Mouse (Mus musculus) CH12.LX (cell line): ENCODE measurements around the gene Lman2. TPM values are rescaled to one million over a fixed set of nuclear protein-coding genes. Genes with fewer than 3 reads are reported as not detected.

ENCODE experiments used
- DNase-seq: peaks from one replicate; pipeline ENCODE4 v3.0.0-alpha.2; 2013; ENCODE audit errors: extremely low read depth
- H3K27ac ChIP-seq: 2 replicates; pipeline ENCODE4 v1.5.1; 2012; ENCODE audit warnings: low read depth, mild to moderate bottlenecking, control low read depth, moderate library complexity; ENCODE audit not compliant: insufficient read depth
- H3K27me3 ChIP-seq: replicated peaks from 2 replicates; pipeline ENCODE3; 2012; ENCODE audit warnings: inconsistent platforms
- H3K36me3 ChIP-seq, 2 experiments: replicated peaks in 1 of 2; 2 replicates each; pipeline versions ENCODE3 to v1.6.1; 2012; ENCODE audit warnings: inconsistent platforms in 1 of 2, low read length in 1 of 2, mild to moderate bottlenecking in 1 of 2, mixed read lengths in 1 of 2, moderate library complexity in 1 of 2; ENCODE audit not compliant: control insufficient read depth in 1 of 2, insufficient read depth in 1 of 2
- H3K4me1 ChIP-seq, 2 experiments: 2 replicates each; pipeline ENCODE4 v1.6.1; 2012; ENCODE audit warnings: inconsistent platforms in 1 of 2, moderate library complexity in 1 of 2; ENCODE audit not compliant: insufficient read depth in 2 of 2, control insufficient read depth in 1 of 2
- H3K4me2 ChIP-seq: 2 replicates; pipeline ENCODE4 v1.6.1; 2012; ENCODE audit warnings: low read depth, mild to moderate bottlenecking, control low read depth; ENCODE audit not compliant: poor library complexity, insufficient read depth, severe bottlenecking
- H3K4me3 ChIP-seq, 3 experiments: fragments of 150-350 bp in 1 of 3; sonication (generic) in 1 of 3; replicated peaks in 1 of 3; 2 replicates each; pipeline versions ENCODE3 to v1.5.1; 2011 to 2012; ENCODE audit warnings: low read depth in 2 of 3, low read length in 2 of 3, mild to moderate bottlenecking in 2 of 3, moderate library complexity in 2 of 3, control low read depth in 1 of 3, improper control_type of control experiment in 1 of 3, inconsistent platforms in 1 of 3, mixed read lengths in 1 of 3; ENCODE audit not compliant: poor library complexity in 1 of 3
- H3K79me2 ChIP-seq: replicated peaks from 2 replicates; pipeline ENCODE4 v1.6.1; 2012; ENCODE audit warnings: mild to moderate bottlenecking, moderate library complexity; ENCODE audit not compliant: control insufficient read depth, poor library complexity, insufficient read depth, severe bottlenecking; ENCODE audit errors: extremely low read depth
- H3K9ac ChIP-seq: 2 replicates; pipeline ENCODE4 v1.6.1; 2012; ENCODE audit warnings: low read depth, mild to moderate bottlenecking, control low read depth, moderate library complexity; ENCODE audit not compliant: insufficient read depth
- H3K9me3 ChIP-seq: replicated peaks from 2 replicates; pipeline ENCODE3; 2012; ENCODE audit warnings: low read length, inconsistent platforms, mixed read lengths
- BHLHE40 ChIP-seq: IDR thresholded peaks from 2 replicates; pipeline ENCODE4 v1.6.1; 2011; ENCODE audit warnings: mild to moderate bottlenecking, low read depth, low read length, improper control_type of control experiment
- CHD1 ChIP-seq: IDR thresholded peaks from 2 replicates; pipeline ENCODE4 v1.6.1; 2012; ENCODE audit warnings: low read depth, low read length, improper control_type of control experiment, inconsistent platforms
- CHD2 ChIP-seq: IDR thresholded peaks from 2 replicates; pipeline ENCODE4 v1.6.1; 2011; ENCODE audit warnings: low read length, improper control_type of control experiment
- CTCF ChIP-seq, 2 experiments: IDR thresholded peaks in 1 of 2; conservative IDR thresholded peaks in 1 of 2; 2 replicates each; pipeline ENCODE4 v1.5.1; 2011 to 2012; ENCODE audit warnings: low read depth in 2 of 2, low read length in 2 of 2, improper control_type of control experiment in 1 of 2, inconsistent platforms in 1 of 2, mild to moderate bottlenecking in 1 of 2, moderate library complexity in 1 of 2
- ELF1 ChIP-seq: IDR thresholded peaks from 2 replicates; pipeline ENCODE4 v1.6.1; 2014; ENCODE audit warnings: low read depth, mild to moderate bottlenecking, inconsistent platforms, low read length, improper control_type of control experiment
- GABPA ChIP-seq: IDR thresholded peaks from 2 replicates; pipeline ENCODE4 v1.6.1; 2012; ENCODE audit warnings: low read depth, low read length, improper control_type of control experiment, inconsistent platforms; ENCODE audit not compliant: insufficient replicate concordance
- HCFC1 ChIP-seq: IDR thresholded peaks from 2 replicates; pipeline ENCODE4 v1.6.1; 2012; ENCODE audit warnings: low read depth, mild to moderate bottlenecking, inconsistent platforms, low read length, improper control_type of control experiment
- IRF4 ChIP-seq: IDR thresholded peaks from 2 replicates; pipeline ENCODE4 v1.6.1; 2014; ENCODE audit warnings: low read depth, mild to moderate bottlenecking, inconsistent platforms, low read length, improper control_type of control experiment
- JUN ChIP-seq: IDR thresholded peaks from 2 replicates; pipeline ENCODE4 v1.6.1; 2011; ENCODE audit warnings: low read depth, mild to moderate bottlenecking, low read length, improper control_type of control experiment, moderate library complexity; ENCODE audit not compliant: insufficient read depth
- MAFK ChIP-seq: IDR thresholded peaks from 2 replicates; pipeline ENCODE4 v1.6.1; 2011; ENCODE audit warnings: low read length, improper control_type of control experiment; ENCODE audit not compliant: insufficient replicate concordance
- MAX ChIP-seq: IDR thresholded peaks from 2 replicates; pipeline ENCODE4 v1.6.1; 2011; ENCODE audit warnings: low read length, improper control_type of control experiment
- SMC3 ChIP-seq: IDR thresholded peaks from 2 replicates; pipeline ENCODE4 v1.6.1; 2011; ENCODE audit warnings: low read depth, low read length, improper control_type of control experiment
- TBP ChIP-seq: conservative IDR thresholded peaks from 2 replicates; pipeline ENCODE4 v1.6.1; 2011; ENCODE audit warnings: low read depth, low read length, improper control_type of control experiment
- TCF12 ChIP-seq: IDR thresholded peaks from 2 replicates; pipeline ENCODE4 v1.6.1; 2014; ENCODE audit warnings: low read depth, mild to moderate bottlenecking, inconsistent platforms, low read length, improper control_type of control experiment
- UBTF ChIP-seq: IDR thresholded peaks from 2 replicates; pipeline ENCODE4 v1.6.1; 2012; ENCODE audit warnings: low read depth, mild to moderate bottlenecking, inconsistent platforms, low read length, improper control_type of control experiment, moderate library complexity
- USF1 ChIP-seq: IDR thresholded peaks from 2 replicates; pipeline ENCODE4 v1.6.1; 2014; ENCODE audit warnings: low read depth, mild to moderate bottlenecking, inconsistent platforms, low read length, improper control_type of control experiment
- ZKSCAN1 ChIP-seq: IDR thresholded peaks from 2 replicates; pipeline ENCODE4 v1.6.1; 2012; ENCODE audit warnings: low read depth, inconsistent platforms, low read length, improper control_type of control experiment, borderline replicate concordance
- ZMIZ1 ChIP-seq: IDR thresholded peaks from 2 replicates; pipeline ENCODE4 v1.6.1; 2012; ENCODE audit warnings: low read depth, mild to moderate bottlenecking, inconsistent platforms, low read length, improper control_type of control experiment
- dilution Hi-C: fragments of 300-500 bp; cut with MboI; formaldehyde crosslinking; loops from 2 replicates; pipeline ENCODE4 v1.14.3; 2020; ENCODE audit warnings: low sequenced_read_pairs; ENCODE audit not compliant: extremely low pct_unique_long_range_greater_than_20kb, extremely low pct_ligation_motif_present
- in situ Hi-C: fragments of 300-500 bp; cut with MboI; formaldehyde crosslinking; loops from 3 replicates; pipeline ENCODE4 v1.14.3; 2019; ENCODE audit warnings: low sequenced_read_pairs, low pct_ligation_motif_present, low pct_unique_long_range_greater_than_20kb, mixed read lengths
- polyA plus RNA-seq: library from polyadenylated mRNA; unstranded; fragments of >175 nt; gene quantifications from 2 replicates; pipeline ENCODE4 v1.2.1, GENCODE M21; 2012; ENCODE audit warnings: low read depth; ENCODE audit not compliant: insufficient read length
- total RNA-seq, 2 experiments: library from RNA; depleted of rRNA; stranded (reverse); fragments of 300-350 nt in 1 of 2; fragments of >200 nt in 1 of 2; gene quantifications; 2 replicates each; pipeline ENCODE4 v1.2.3; 2012 to 2014

The Lman2 gene
- total and polyA plus RNA-seq, 3 experiments = 94.6 to 174 (median 126) TPM

- Histone ChIP-seq H3K9ac (no peak overlapping the region), H3K79me2 (no peaks in the 10 kb centered on the region), H3K27ac (no peak overlapping the region), H3K4me1 (peaks cover 22 to 61% of the 10 kb centered on the region in 2 experiments), H3K4me2 (no peak overlapping the region), H3K36me3 (peaks cover 0 to 5% of the 10 kb centered on the region in 2 experiments), H3K27me3 (no peaks in the 10 kb centered on the region), H3K9me3 (no peaks in the 10 kb centered on the region), H3K4me3 (no peak overlapping the region)
- no peak for TF ChIP-seq IRF4
- TF ChIP-seq UBTF = no peak
- no peak for TF ChIP-seq ZMIZ1
- TF ChIP-seq USF1 = no peak
- TF ChIP-seq MAFK = no peak
- TF ChIP-seq HCFC1 = no peak
- no peak for TF ChIP-seq ELF1
- no peak for TF ChIP-seq GABPA
- no peak for TF ChIP-seq CHD2
- in situ Hi-C loops (no loop called here), dilution Hi-C loops (no loop called here)
- no peak for DNase-seq
Observed at GRCm38 (mm10) chr13:55371007-55371681, 8.6 kb upstream of the Lman2 start.

GRCm38 (mm10) chr13:55370234-55370633, 7.7 kb upstream of the Lman2 start:
- no peaks in the 10 kb centered on the region for H3K9me3 ChIP-seq
- no peak for DNase-seq
- H3K4me1 ChIP-seq = peaks cover 22 to 61% of the 10 kb centered on the region in 2 experiments
- H3K27me3 ChIP-seq = no peaks in the 10 kb centered on the region
- TF ChIP-seq UBTF (no peak), ELF1 (no peak), CHD2 (no peak), BHLHE40 (no peak), ZKSCAN1 (no peak), TBP (no peak), CTCF (conservative IDR thresholded peaks at IDR 0.05 in 1 of 2, IDR thresholded peaks at IDR 0.05 in 1 of 2; ENCODE audit: low read depth in 2 of 2, low read length in 2 of 2) (no peak), JUN (no peak), TCF12 (no peak), SMC3 (no peak), CHD1 (no peak), MAX (no peak)
- peak overlapping the region; percentile 37 for H3K9ac ChIP-seq
- peak overlapping the region; percentile 48 for H3K4me2 ChIP-seq
- in situ Hi-C loops (no loop called here), dilution Hi-C loops (no loop called here)
- no peaks in the 10 kb centered on the region for H3K79me2 ChIP-seq
- peak overlapping the region; percentile 55 to 65 (median 62) for H3K4me3 ChIP-seq
- H3K27ac ChIP-seq = no peak overlapping the region
- peaks cover 0 to 3% of the 10 kb centered on the region in 2 experiments for H3K36me3 ChIP-seq
